Mouse (Mus musculus) CH12.LX (cell line): ENCODE data around the gene Kirrel3.

Experiments
- CTCF ChIP-seq, 2 experiments: IDR thresholded peaks in 1 of 2; conservative IDR thresholded peaks in 1 of 2; 2 replicates each; pipeline ENCODE4 v1.5.1; 2011 to 2012; ENCODE audit warnings: low read depth in 2 of 2, low read length in 2 of 2, improper control_type of control experiment in 1 of 2, inconsistent platforms in 1 of 2, mild to moderate bottlenecking in 1 of 2, moderate library complexity in 1 of 2
- EP300 ChIP-seq: IDR thresholded peaks from 2 replicates; pipeline ENCODE4 v1.6.1; 2011; ENCODE audit warnings: low read length, improper control_type of control experiment
- ETS1 ChIP-seq: conservative IDR thresholded peaks from 2 replicates; pipeline ENCODE4 v1.6.1; 2012; ENCODE audit warnings: low read depth, mild to moderate bottlenecking, inconsistent platforms, low read length, improper control_type of control experiment, moderate library complexity
- POLR2A ChIP-seq: IDR thresholded peaks from 2 replicates; pipeline ENCODE4 v1.6.1; 2011; ENCODE audit warnings: low read depth, mild to moderate bottlenecking, improper control_type of control experiment, low read length
- RAD21 ChIP-seq: IDR thresholded peaks from 2 replicates; pipeline ENCODE4 v1.6.1; 2011; ENCODE audit warnings: low read depth, mild to moderate bottlenecking, low read length, improper control_type of control experiment, moderate library complexity
- USF1 ChIP-seq: IDR thresholded peaks from 2 replicates; pipeline ENCODE4 v1.6.1; 2014; ENCODE audit warnings: low read depth, mild to moderate bottlenecking, inconsistent platforms, low read length, improper control_type of control experiment
- ZC3H11A ChIP-seq: IDR thresholded peaks from 2 replicates; pipeline ENCODE4 v1.6.1; 2012; ENCODE audit warnings: low read depth, mild to moderate bottlenecking, inconsistent platforms, low read length, improper control_type of control experiment

DNA sequence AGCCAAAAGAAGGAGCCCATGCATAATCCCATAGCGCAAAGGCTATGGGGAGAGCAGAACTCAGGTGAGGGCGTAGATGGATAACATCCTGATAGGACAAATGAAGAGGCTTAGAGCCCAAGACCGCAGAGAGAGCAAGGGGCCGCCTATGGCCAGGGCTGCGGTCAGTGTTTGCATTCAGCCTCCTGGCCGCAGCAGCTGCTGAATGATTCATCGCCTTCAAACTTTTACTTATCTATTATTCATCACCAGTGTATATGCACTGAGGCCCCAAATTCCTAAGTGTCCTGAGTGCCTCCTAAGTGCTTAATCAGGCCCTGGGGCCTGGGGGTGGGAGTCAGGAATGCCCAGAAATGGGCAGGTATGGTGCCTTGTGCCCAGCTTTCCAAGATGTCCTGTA is 457.3 kb downstream of the Kirrel3 start:
- no peak for TF ChIP-seq RAD21
- TF ChIP-seq CTCF (conservative IDR thresholded peaks at IDR 0.05 in 1 of 2, IDR thresholded peaks at IDR 0.05 in 1 of 2; ENCODE audit: low read depth in 2 of 2, low read length in 2 of 2) = no peak
- no peak for TF ChIP-seq POLR2A
- TF ChIP-seq USF1 = no peak
- TF ChIP-seq ZC3H11A = no peak
- TF ChIP-seq EP300 = no peak
- TF ChIP-seq ETS1 = no peak
